Mouse (Mus musculus) thymus, postnatal 36 days (tissue): ENCODE measurements around the gene Gm15140.
"Not testable (repeated sequence)": the region's sequence is repeated elsewhere in the genome, so short reads cannot be mapped to it uniquely, and the experiment has no call there.

Source experiments
- DNase-seq, 2 experiments: peaks; one replicate each; pipeline ENCODE4 v3.0.0; 2022; ENCODE audit warnings: mixed read lengths in 2 of 2

Gene Gm15140

DNA sequence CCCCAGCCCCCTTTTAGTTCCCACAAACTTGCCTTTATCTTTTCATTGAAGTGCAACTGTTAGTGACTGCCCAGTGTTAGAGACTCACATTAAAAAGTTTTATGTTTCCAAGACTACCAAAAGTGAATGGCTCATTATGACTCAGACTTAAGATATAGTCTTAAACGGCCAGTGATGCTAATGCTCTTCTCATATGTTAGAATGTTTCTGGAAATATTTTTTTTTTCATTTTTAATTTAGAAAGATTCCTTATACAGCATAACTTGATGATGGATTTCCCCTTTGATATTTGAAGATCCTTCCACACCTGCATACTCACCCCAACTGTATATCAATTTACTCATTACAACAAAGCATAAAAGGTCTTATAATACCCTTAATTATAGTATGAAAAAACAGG lies at the start of gene Gm15140:
Gm15140 (minus strand) TSS at position 101 of the 400 bp plus-strand sequence.
- DNase-seq, result not testable (repeated sequence)
